Mouse (Mus musculus) MEL (cell line): Measurements from ENCODE around the gene Pikfyve. TPM values are rescaled to one million over a fixed set of nuclear protein-coding genes. Genes with fewer than 3 reads are reported as not detected.

Experiments used
- DNase-seq: peaks from one replicate; pipeline ENCODE4 v3.0.0; 2011; ENCODE audit warnings: low read depth, low spot score
- H3K27ac ChIP-seq: 2 replicates; pipeline ENCODE4 v1.5.1; 2012; ENCODE audit warnings: low read depth, mild to moderate bottlenecking, control low read depth, low read length, moderate library complexity; ENCODE audit not compliant: control insufficient read depth
- H3K27me3 ChIP-seq, 2 experiments: fragments of 150-350 bp in 1 of 2; sonication (generic) in 1 of 2; 2 replicates each; pipeline ENCODE4 v1.6.1; 2012; ENCODE audit warnings: low read length in 2 of 2, mild to moderate bottlenecking in 2 of 2, improper control_type of control experiment in 1 of 2, moderate library complexity in 1 of 2; ENCODE audit not compliant: insufficient read depth in 2 of 2, control insufficient read depth in 1 of 2
- H3K36me3 ChIP-seq, 2 experiments: 2 replicates each; pipeline ENCODE4 v1.6.1; 2012 to 2014; ENCODE audit warnings: low read length in 2 of 2, improper control_type of control experiment in 1 of 2, inconsistent platforms in 1 of 2, mild to moderate bottlenecking in 1 of 2; ENCODE audit not compliant: insufficient read depth in 2 of 2, control insufficient read depth in 1 of 2
- H3K4me1 ChIP-seq, 2 experiments: fragments of 150-350 bp in 1 of 2; sonication (generic) in 1 of 2; 2 replicates each; pipeline ENCODE4 v1.6.1; 2012; ENCODE audit warnings: low read length in 2 of 2, improper control_type of control experiment in 1 of 2, mild to moderate bottlenecking in 1 of 2; ENCODE audit not compliant: insufficient read depth in 2 of 2, control insufficient read depth in 1 of 2
- H3K4me3 ChIP-seq, 2 experiments: fragments of 150-350 bp in 1 of 2; sonication (generic) in 1 of 2; 2 replicates each; pipeline ENCODE4 v1.5.1; 2012; ENCODE audit warnings: low read depth in 2 of 2, low read length in 2 of 2, mild to moderate bottlenecking in 2 of 2, moderate library complexity in 2 of 2, control low read depth in 1 of 2, improper control_type of control experiment in 1 of 2; ENCODE audit not compliant: control insufficient read depth in 1 of 2, insufficient read depth in 1 of 2
- H3K79me2 ChIP-seq: 2 replicates; pipeline ENCODE4 v1.6.1; 2012; ENCODE audit warnings: mild to moderate bottlenecking, low read length, moderate library complexity; ENCODE audit not compliant: control insufficient read depth, poor library complexity, insufficient read depth
- H3K9ac ChIP-seq: 2 replicates; pipeline ENCODE4 v1.6.1; 2012; ENCODE audit warnings: low read depth, mild to moderate bottlenecking, control low read depth, low read length, moderate library complexity; ENCODE audit not compliant: control insufficient read depth, poor library complexity, severe bottlenecking
- H3K9me3 ChIP-seq: fragments of 150-350 bp; sonication (generic); replicated peaks from 2 replicates; pipeline ENCODE4 v1.6.1; 2012; ENCODE audit warnings: mild to moderate bottlenecking, low read length, improper control_type of control experiment, moderate library complexity; ENCODE audit not compliant: insufficient read depth
- ELF1 ChIP-seq: IDR thresholded peaks from 2 replicates; pipeline ENCODE4 v1.6.1; 2014; ENCODE audit warnings: low read depth, mild to moderate bottlenecking, inconsistent platforms, low read length, improper control_type of control experiment, moderate library complexity
- EP300 ChIP-seq, 2 experiments: IDR thresholded peaks; 2 replicates each; pipeline ENCODE4 v1.6.1; 2011; ENCODE audit warnings: improper control_type of control experiment in 2 of 2, low read length in 2 of 2, low read depth in 1 of 2, mild to moderate bottlenecking in 1 of 2
- ETS1 ChIP-seq: IDR thresholded peaks from 2 replicates; pipeline ENCODE4 v1.6.1; 2012; ENCODE audit warnings: low read depth, mild to moderate bottlenecking, inconsistent platforms, low read length, improper control_type of control experiment, moderate library complexity
- GABPA ChIP-seq: IDR thresholded peaks from 2 replicates; pipeline ENCODE4 v1.6.1; 2012; ENCODE audit warnings: low read depth, mild to moderate bottlenecking, inconsistent platforms, low read length, improper control_type of control experiment, moderate library complexity
- GATA1 ChIP-seq: IDR thresholded peaks from 2 replicates; pipeline ENCODE4 v1.6.1; 2011; ENCODE audit warnings: low read depth, low read length, improper control_type of control experiment
- JUND ChIP-seq: IDR thresholded peaks from 2 replicates; pipeline ENCODE4 v1.6.1; 2011; ENCODE audit warnings: low read depth, mild to moderate bottlenecking, improper control_type of control experiment, low read length
- MAFK ChIP-seq: IDR thresholded peaks from 2 replicates; pipeline ENCODE4 v1.6.1; 2011; ENCODE audit warnings: low read depth, mild to moderate bottlenecking, low read length, improper control_type of control experiment, borderline replicate concordance
- MYC ChIP-seq: IDR thresholded peaks from 2 replicates; pipeline ENCODE4 v1.6.1; 2011; ENCODE audit warnings: low read depth, mild to moderate bottlenecking, low read length, improper control_type of control experiment, moderate library complexity
- NRF1 ChIP-seq: IDR thresholded peaks from 2 replicates; pipeline ENCODE4 v1.6.1; 2014; ENCODE audit warnings: low read depth, mild to moderate bottlenecking, inconsistent platforms, low read length, improper control_type of control experiment, moderate library complexity; ENCODE audit not compliant: poor library complexity, insufficient read depth, severe bottlenecking
- RCOR1 ChIP-seq: IDR thresholded peaks from 2 replicates; pipeline ENCODE4 v1.6.1; 2012; ENCODE audit warnings: low read depth, mild to moderate bottlenecking, inconsistent platforms, low read length, improper control_type of control experiment
- SMC3 ChIP-seq: IDR thresholded peaks from 2 replicates; pipeline ENCODE4 v1.6.1; 2011; ENCODE audit warnings: low read depth, low read length, improper control_type of control experiment
- TAL1 ChIP-seq: IDR thresholded peaks from 2 replicates; pipeline ENCODE4 v1.6.1; 2012; ENCODE audit warnings: mild to moderate bottlenecking, inconsistent platforms, low read length, moderate library complexity, mixed read lengths
- TCF12 ChIP-seq: IDR thresholded peaks from 2 replicates; pipeline ENCODE4 v1.6.1; 2014; ENCODE audit warnings: low read depth, mild to moderate bottlenecking, inconsistent platforms, low read length, improper control_type of control experiment, moderate library complexity
- UBTF ChIP-seq: IDR thresholded peaks from 2 replicates; pipeline ENCODE4 v1.6.1; 2012; ENCODE audit warnings: low read depth, mild to moderate bottlenecking, inconsistent platforms, low read length, improper control_type of control experiment, moderate library complexity, borderline replicate concordance; ENCODE audit not compliant: insufficient read depth
- USF1 ChIP-seq: IDR thresholded peaks from 2 replicates; pipeline ENCODE4 v1.6.1; 2014; ENCODE audit warnings: low read depth, mild to moderate bottlenecking, inconsistent platforms, low read length, improper control_type of control experiment, moderate library complexity
- USF2 ChIP-seq, 2 experiments: IDR thresholded peaks; 2 replicates each; pipeline ENCODE4 v1.6.1; 2011 to 2012; ENCODE audit warnings: improper control_type of control experiment in 2 of 2, low read length in 2 of 2, borderline replicate concordance in 1 of 2, inconsistent platforms in 1 of 2, low read depth in 1 of 2, mild to moderate bottlenecking in 1 of 2; ENCODE audit not compliant: insufficient read depth in 1 of 2
- ZKSCAN1 ChIP-seq: IDR thresholded peaks from 2 replicates; pipeline ENCODE4 v1.6.1; 2012; ENCODE audit warnings: low read depth, mild to moderate bottlenecking, inconsistent platforms, low read length, improper control_type of control experiment, moderate library complexity
- polyA plus RNA-seq, 2 experiments: library from polyadenylated mRNA; stranded (reverse) in 1 of 2; unstranded in 1 of 2; fragments of >175 nt in 1 of 2; fragments of >200 nt in 1 of 2; gene quantifications; 2 replicates each; pipeline versions ENCODE4 v1.2.1 to v1.2.4; 2012; ENCODE audit warnings: low replicate concordance in 2 of 2, low read depth in 1 of 2; ENCODE audit not compliant: insufficient read length in 2 of 2, insufficient read depth in 1 of 2, missing spikeins in 1 of 2
- total RNA-seq: library from RNA; depleted of rRNA; stranded (reverse); fragments of 300-350 nt; gene quantifications from 2 replicates; pipeline ENCODE4 v1.2.3, GENCODE M21; 2012

Gene Pikfyve
- total and polyA plus RNA-seq, 3 experiments: 11.5 to 13.3 TPM; not detected in 1

DNA sequence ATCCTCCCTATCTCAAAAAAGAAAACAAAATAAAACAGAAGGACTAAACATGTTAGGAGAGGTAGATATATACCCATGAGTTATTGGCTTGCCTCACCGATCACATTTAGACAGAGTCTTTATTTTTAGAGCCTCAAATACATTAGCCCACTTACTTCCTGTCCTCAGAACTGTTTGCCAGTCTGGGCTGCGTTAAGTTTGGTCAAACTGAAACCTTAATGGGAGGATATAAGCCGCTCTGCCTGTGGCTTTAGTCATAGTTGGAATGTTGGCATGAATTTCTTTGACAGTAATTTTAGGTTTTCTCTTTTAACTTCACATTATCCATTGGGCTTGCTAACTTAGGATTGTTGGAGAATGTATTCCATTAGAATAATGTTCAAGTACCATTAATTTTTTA lies 51.2 kb downstream of the Pikfyve start:
- H3K4me1 ChIP-seq: no peaks in the 10 kb centered on the region
- DNase-seq: no peak
- H3K9me3 ChIP-seq: no peaks in the 10 kb centered on the region
- no peaks in the 10 kb centered on the region for H3K79me2 ChIP-seq
- TF ChIP-seq USF1: no peak
- no peak for TF ChIP-seq NRF1
- no peak for TF ChIP-seq USF2 (IDR thresholded peaks at IDR 0.05; ENCODE audit: borderline replicate concordance in 1 of 2, insufficient read depth in 1 of 2, low read depth in 1 of 2, low read length in 2 of 2)
- TF ChIP-seq SMC3: no peak
- no peak for TF ChIP-seq ELF1
- no peak for TF ChIP-seq UBTF
- TF ChIP-seq RCOR1: no peak
- TF ChIP-seq GATA1: no peak
- TF ChIP-seq MAFK: no peak
- no peak overlapping the region for H3K9ac ChIP-seq
- H3K27me3 ChIP-seq: no peaks in the 10 kb centered on the region
- H3K27ac ChIP-seq: no peak overlapping the region
- H3K36me3 ChIP-seq: peaks cover 0 to 16% of the 10 kb centered on the region in 2 experiments; a peak in 2 of 4 replicates
- no peak overlapping the region for H3K4me3 ChIP-seq

DNA sequence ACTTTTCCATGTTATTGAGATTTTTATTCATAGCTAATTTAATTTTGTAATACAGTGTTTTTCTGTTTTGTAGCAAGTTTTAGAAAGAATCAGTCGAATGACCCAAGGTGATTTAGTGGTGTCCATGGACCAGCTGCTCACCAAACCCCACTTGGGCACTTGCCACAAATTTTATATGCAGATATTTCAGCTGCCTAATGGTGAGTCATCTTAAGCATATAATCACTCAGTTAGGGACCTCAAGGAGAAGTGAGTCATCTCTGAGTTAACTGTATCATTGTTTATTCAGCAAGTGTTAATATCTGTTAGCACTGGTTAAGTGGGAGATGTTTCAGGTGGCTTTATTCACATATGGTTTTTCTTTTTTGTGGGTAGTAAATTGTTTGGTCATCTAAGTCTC lies 59.2 kb downstream of the Pikfyve start:
- peaks cover 0 to 7% of the 10 kb centered on the region in 2 experiments; a peak in 3 of 4 replicates for H3K4me1 ChIP-seq
- H3K79me2 ChIP-seq: no peaks in the 10 kb centered on the region
- DNase-seq: peak; percentile 77
- no peaks in the 10 kb centered on the region for H3K9me3 ChIP-seq
- no peak overlapping the region for H3K4me3 ChIP-seq
- H3K27ac ChIP-seq: no peak overlapping the region
- peaks cover 12 to 14% of the 10 kb centered on the region in 2 experiments for H3K36me3 ChIP-seq
- no peaks in the 10 kb centered on the region for H3K27me3 ChIP-seq
- no peak overlapping the region for H3K9ac ChIP-seq
- peak; percentile 30; the same call in 1 of the 2 replicates for TF ChIP-seq MYC
- TF ChIP-seq TCF12: peak; percentile 77
- peak; percentile 96 for TF ChIP-seq JUND
- no peak for TF ChIP-seq ZKSCAN1
- peak; percentile 86 to 95 for TF ChIP-seq EP300 (IDR thresholded peaks at IDR 0.05; ENCODE audit: low read depth in 1 of 2, low read length in 2 of 2)
- no peak for TF ChIP-seq GABPA
- TF ChIP-seq GATA1: peak; percentile 89
- TF ChIP-seq TAL1: peak; percentile 75
- TF ChIP-seq ETS1: peak; percentile 95
